Mouse (Mus musculus): ENCODE data around the gene Grtp1. TPM values are rescaled to one million over a fixed set of nuclear protein-coding genes. Genes with fewer than 3 reads are reported as not detected.
A peak's percentile ranks its signal among the peaks of the same experiment; 100 is the strongest.

Grtp1 gene
- polyA plus RNA-seq, 1 experiment from 2014 or later = 15.3 TPM

DNA sequence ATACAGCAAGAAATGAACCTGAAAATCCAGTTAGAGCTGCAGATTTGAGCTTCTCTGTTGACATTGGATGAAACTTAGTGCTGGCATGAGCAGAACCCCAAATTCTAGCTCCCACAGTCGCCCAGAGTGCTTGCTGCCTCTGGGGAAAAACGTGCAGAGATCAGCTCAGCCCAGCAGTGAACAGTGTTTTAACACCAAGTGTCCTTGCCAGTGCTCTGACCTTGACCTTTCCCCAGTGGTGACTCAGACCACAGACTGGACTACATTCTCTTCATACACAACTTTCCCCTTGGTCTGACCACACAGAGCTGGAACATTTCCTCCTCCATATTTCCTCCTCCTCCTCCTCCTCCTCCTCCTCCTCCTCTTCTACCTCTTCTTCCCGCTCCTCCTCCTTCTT is 1.6 kb upstream of the Grtp1 start:
- no peaks in the 10 kb centered on the region for H3K36me3 ChIP-seq (replicated peaks)
- H3K4me1 ChIP-seq = peaks cover 21% of the 10 kb centered on the region
- H3K27me3 ChIP-seq (replicated peaks; ENCODE audit: low read depth, poor library complexity, severe bottlenecking) = peaks cover 65% of the 10 kb centered on the region
- H3K27ac ChIP-seq (replicated peaks) = no peak overlapping the region
- no peaks in the 10 kb centered on the region for H3K9me3 ChIP-seq
- no peak for DNase-seq (ENCODE audit: low spot score)
- WGBS = 42% methylated on average over 3 of the region's 3 CpGs
- no peak overlapping the region for H3K4me3 ChIP-seq

DNA sequence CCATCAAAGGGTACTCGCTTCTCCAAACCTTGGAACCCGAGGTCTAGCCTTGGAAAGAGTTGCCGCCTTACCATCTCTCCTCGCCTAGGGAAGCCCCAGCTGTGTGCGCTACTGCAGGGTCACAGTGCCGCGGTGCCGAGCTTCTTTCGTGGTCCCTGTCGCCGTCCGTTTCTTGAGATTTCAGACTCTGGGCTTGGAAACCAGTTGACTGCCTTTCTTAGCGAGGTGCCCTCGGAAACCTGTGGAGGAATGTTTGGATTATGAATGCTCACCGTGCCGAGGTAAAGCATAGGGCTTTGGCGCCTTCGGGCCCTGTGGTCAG is 554 bp upstream of the Grtp1 start:
- 2% methylated on average over 18 of the region's 18 CpGs for WGBS

DNA sequence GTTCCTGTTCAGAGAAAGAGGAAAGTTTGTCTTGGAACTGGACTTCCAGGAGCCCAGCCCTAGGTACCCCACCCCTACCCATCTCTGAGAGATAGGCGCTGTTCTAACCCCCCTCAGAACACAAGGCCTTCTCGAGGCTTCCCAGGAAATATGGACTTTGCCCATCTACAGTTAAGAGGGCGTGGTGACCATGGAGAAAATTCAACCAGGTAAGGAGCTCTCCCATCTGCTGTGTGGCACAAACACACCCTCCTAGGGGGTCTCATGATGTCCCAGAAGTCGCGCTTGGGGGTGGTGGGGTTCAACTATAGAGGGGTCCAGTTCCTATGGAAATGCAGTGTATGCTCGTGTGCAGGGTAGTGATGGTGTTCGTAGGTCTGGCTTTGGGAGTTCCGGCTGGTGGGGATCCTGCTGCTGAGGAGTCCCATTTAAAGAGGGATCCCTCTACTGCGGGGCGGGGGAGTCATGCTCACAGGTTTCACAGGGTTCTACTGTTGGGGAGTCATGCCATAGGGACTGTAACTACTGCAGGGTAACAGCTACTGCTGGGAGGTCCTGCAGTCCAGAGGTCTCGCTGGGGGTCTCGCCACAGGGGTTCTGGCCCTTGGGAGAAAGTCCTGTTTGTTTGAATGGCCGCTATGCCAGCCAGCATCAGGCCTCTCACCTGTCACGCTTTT is 897 bp downstream of the Grtp1 start:
- Histone ChIP-seq H3K27me3 (replicated peaks; ENCODE audit: low read depth, poor library complexity, severe bottlenecking) (peaks cover 79% of the 10 kb centered on the region), H3K27ac (replicated peaks) (no peak overlapping the region), H3K4me1 (peaks cover 30% of the 10 kb centered on the region), H3K4me3 (peak overlapping the region; percentile 84), H3K36me3 (replicated peaks) (no peaks in the 10 kb centered on the region), H3K9me3 (no peaks in the 10 kb centered on the region)
- WGBS = 22% methylated on average over 14 of the region's 14 CpGs
- no peak for DNase-seq (ENCODE audit: low spot score)

More for the DNA sequence above, 554 bp upstream of the Grtp1 start:
- H3K27ac ChIP-seq (replicated peaks) = no peak overlapping the region
- H3K9me3 ChIP-seq = no peaks in the 10 kb centered on the region
- H3K4me1 ChIP-seq = peaks cover 26% of the 10 kb centered on the region
- peak; percentile 23 for DNase-seq (ENCODE audit: low spot score)
- peaks cover 70% of the 10 kb centered on the region for H3K27me3 ChIP-seq (replicated peaks; ENCODE audit: low read depth, poor library complexity, severe bottlenecking)
- H3K36me3 ChIP-seq (replicated peaks) = no peaks in the 10 kb centered on the region
- H3K4me3 ChIP-seq = peak overlapping the region; percentile 84

DNA sequence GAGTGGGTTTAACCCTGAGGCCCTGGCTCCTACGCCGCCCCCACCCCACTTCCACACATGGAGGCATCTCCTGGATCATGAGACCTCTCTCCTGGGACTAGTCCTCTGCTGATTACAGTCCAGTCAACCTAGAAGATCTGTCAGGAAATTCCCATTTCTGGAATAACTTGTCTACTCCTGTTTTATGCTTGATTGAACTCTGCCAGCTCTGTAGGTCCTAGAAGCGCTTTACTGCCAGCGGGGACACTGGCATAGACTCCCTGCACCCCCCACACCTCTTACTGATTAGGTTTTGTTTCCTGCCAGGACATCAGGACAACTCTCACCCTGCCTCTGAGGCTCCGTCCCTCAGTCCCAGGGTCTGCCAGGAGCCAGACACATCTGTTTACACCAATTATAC is 2.9 kb downstream of the Grtp1 start:
- no peak for DNase-seq (ENCODE audit: low spot score)
- no peak overlapping the region for H3K27ac ChIP-seq (replicated peaks)
- H3K4me1 ChIP-seq = peaks cover 30% of the 10 kb centered on the region
- H3K4me3 ChIP-seq = no peak overlapping the region
- no peaks in the 10 kb centered on the region for H3K36me3 ChIP-seq (replicated peaks)
- peaks cover 62% of the 10 kb centered on the region for H3K27me3 ChIP-seq (replicated peaks; ENCODE audit: low read depth, poor library complexity, severe bottlenecking)
- no peaks in the 10 kb centered on the region for H3K9me3 ChIP-seq
- WGBS = 85% methylated on average over 5 of the region's 5 CpGs

- peaks cover 15% of the 10 kb centered on the region for H3K4me1 ChIP-seq
- H3K9me3 ChIP-seq = no peaks in the 10 kb centered on the region
- no peaks in the 10 kb centered on the region for H3K36me3 ChIP-seq (replicated peaks)
- no peak overlapping the region for H3K4me3 ChIP-seq
- no peak overlapping the region for H3K27ac ChIP-seq (replicated peaks)
- DNase-seq (ENCODE audit: low spot score) = no peak
- 41% methylated on average over 10 of the region's 10 CpGs for WGBS
- H3K27me3 ChIP-seq (replicated peaks; ENCODE audit: low read depth, poor library complexity, severe bottlenecking) = peaks cover 36% of the 10 kb centered on the region
Measured at GRCm38 (mm10) chr8:13194818-13195217, 5.6 kb downstream of the Grtp1 start.

- Histone ChIP-seq H3K27me3 (replicated peaks; ENCODE audit: low read depth, poor library complexity, severe bottlenecking) (peaks cover 6% of the 10 kb centered on the region; the same call in 1 of the 2 replicates), H3K36me3 (replicated peaks) (no peaks in the 10 kb centered on the region), H3K27ac (replicated peaks) (no peak overlapping the region), H3K9me3 (no peaks in the 10 kb centered on the region), H3K4me1 (0 out of 2 replicates have a peak, but pooled peaks cover 4% of the 10 kb centered on the region), H3K4me3 (no peak overlapping the region)
- WGBS = 90% methylated on average over 8 of the region's 8 CpGs
- DNase-seq (ENCODE audit: low spot score) = no peak
Measured at GRCm38 (mm10) chr8:13190235-13190634, 10.2 kb downstream of the Grtp1 start.

- Histone ChIP-seq H3K4me1 (no peaks in the 10 kb centered on the region), H3K27me3 (replicated peaks; ENCODE audit: low read depth, poor library complexity, severe bottlenecking) (no peaks in the 10 kb centered on the region), H3K27ac (replicated peaks) (no peak overlapping the region), H3K36me3 (replicated peaks) (peaks cover 9% of the 10 kb centered on the region), H3K4me3 (no peak overlapping the region), H3K9me3 (no peaks in the 10 kb centered on the region)
- no peak for DNase-seq (ENCODE audit: low spot score)
- 97% methylated on average over 1 of the region's 1 CpGs for WGBS
Measured at GRCm38 (mm10) chr8:13188857-13189256, 11.6 kb downstream of the Grtp1 start.

GRCm38 (mm10) chr8:13188052-13188555 is 12.3 kb downstream of the Grtp1 start:
- H3K27me3 ChIP-seq (replicated peaks; ENCODE audit: low read depth, poor library complexity, severe bottlenecking) = no peaks in the 10 kb centered on the region
- no peak overlapping the region for H3K4me3 ChIP-seq
- WGBS = 92% methylated on average over 13 of the region's 13 CpGs
- DNase-seq (ENCODE audit: low spot score) = no peak
- H3K27ac ChIP-seq (replicated peaks) = no peak overlapping the region
- no peaks in the 10 kb centered on the region for H3K4me1 ChIP-seq
- no peaks in the 10 kb centered on the region for H3K9me3 ChIP-seq
- H3K36me3 ChIP-seq (replicated peaks) = peaks cover 9% of the 10 kb centered on the region

GRCm38 (mm10) chr8:13187638-13188037 is 12.8 kb downstream of the Grtp1 start:
- Histone ChIP-seq H3K9me3 (no peaks in the 10 kb centered on the region), H3K36me3 (replicated peaks) (peaks cover 10% of the 10 kb centered on the region), H3K27ac (replicated peaks) (no peak overlapping the region), H3K4me3 (no peak overlapping the region), H3K27me3 (replicated peaks; ENCODE audit: low read depth, poor library complexity, severe bottlenecking) (no peaks in the 10 kb centered on the region), H3K4me1 (no peaks in the 10 kb centered on the region)
- DNase-seq (ENCODE audit: low spot score) = no peak
- 73% methylated on average over 7 of the region's 7 CpGs for WGBS

DNA sequence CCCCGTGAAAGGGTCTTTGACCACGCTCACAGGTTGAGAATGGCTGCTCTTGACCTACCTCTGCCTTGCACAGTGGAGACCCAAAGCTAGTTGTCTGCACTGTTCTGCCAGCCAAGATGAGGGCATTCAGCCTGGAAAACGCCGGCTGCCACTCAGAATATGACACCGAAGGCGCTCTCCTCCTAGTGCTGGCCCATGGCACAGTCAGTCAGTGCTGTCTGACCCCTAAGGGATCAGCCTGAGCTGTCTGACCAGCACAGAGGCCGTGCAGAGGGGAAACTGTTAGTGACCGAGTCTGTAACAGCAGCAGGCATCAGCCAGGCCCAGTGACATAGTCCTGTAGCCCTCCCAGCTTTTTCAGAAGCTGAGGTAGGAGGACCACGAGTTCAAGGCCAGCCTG is 13.2 kb downstream of the Grtp1 start:
- H3K36me3 ChIP-seq (replicated peaks) = peaks cover 13% of the 10 kb centered on the region
- no peak for DNase-seq (ENCODE audit: low spot score)
- H3K4me3 ChIP-seq = no peak overlapping the region
- WGBS = 83% methylated on average over 9 of the region's 9 CpGs
- H3K27me3 ChIP-seq (replicated peaks; ENCODE audit: low read depth, poor library complexity, severe bottlenecking) = no peaks in the 10 kb centered on the region
- no peaks in the 10 kb centered on the region for H3K4me1 ChIP-seq
- no peaks in the 10 kb centered on the region for H3K9me3 ChIP-seq
- H3K27ac ChIP-seq (replicated peaks) = no peak overlapping the region

GRCm38 (mm10) chr8:13186819-13187218 is 13.6 kb downstream of the Grtp1 start:
- no peaks in the 10 kb centered on the region for H3K27me3 ChIP-seq (replicated peaks; ENCODE audit: low read depth, poor library complexity, severe bottlenecking)
- H3K4me3 ChIP-seq = no peak overlapping the region
- no peaks in the 10 kb centered on the region for H3K9me3 ChIP-seq
- H3K27ac ChIP-seq (replicated peaks) = no peak overlapping the region
- 87% methylated on average over 8 of the region's 8 CpGs for WGBS
- no peaks in the 10 kb centered on the region for H3K4me1 ChIP-seq
- peaks cover 13% of the 10 kb centered on the region for H3K36me3 ChIP-seq (replicated peaks)
- no peak for DNase-seq (ENCODE audit: low spot score)

- Histone ChIP-seq H3K4me3 (no peak overlapping the region), H3K27ac (replicated peaks) (no peak overlapping the region), H3K36me3 (replicated peaks) (peaks cover 37% of the 10 kb centered on the region), H3K27me3 (replicated peaks; ENCODE audit: low read depth, poor library complexity, severe bottlenecking) (no peaks in the 10 kb centered on the region), H3K4me1 (0 out of 2 replicates have a peak, but pooled peaks cover 4% of the 10 kb centered on the region), H3K9me3 (no peaks in the 10 kb centered on the region)
- 53% methylated on average over 2 of the region's 2 CpGs for WGBS
- DNase-seq (ENCODE audit: low spot score) = no peak
Measured at GRCm38 (mm10) chr8:13181691-13181976, 18.8 kb downstream of the Grtp1 start.

DNA sequence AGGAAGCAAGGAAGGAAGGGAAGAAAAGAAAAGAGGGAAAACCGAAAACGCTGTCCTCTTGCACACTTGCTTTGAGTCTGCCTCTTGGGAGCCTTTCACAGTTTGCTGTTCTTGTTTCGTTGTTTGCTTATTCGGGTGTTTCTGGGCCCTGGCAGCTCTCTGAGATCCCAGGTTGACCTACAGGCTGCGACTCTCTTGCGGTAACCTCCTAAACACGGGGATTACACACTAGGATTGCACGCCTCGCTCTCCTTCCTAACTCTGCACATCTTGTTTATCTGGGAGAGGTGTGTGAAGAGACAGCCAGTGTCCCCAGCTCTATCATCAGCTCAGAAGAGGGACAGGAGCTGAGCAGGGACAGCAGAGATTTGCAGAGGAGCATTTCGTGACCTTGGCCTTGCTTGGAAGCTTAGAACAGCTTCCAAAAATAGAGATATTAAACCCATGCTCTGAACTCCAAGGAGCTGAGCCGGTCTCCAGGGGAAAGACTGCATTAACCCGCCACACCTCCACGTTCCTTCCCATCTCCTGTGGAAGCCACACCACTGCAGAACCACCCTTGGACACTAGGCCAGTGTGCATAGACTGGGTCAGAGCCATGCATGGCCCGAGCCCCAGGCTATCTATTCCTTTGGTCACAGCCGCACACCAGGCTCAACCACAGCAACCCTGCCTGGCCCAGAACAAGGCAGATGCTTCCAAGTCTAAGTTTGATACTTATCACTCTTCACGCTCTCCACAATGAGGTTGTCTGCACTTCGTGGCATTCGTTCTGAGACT is 19.3 kb downstream of the Grtp1 start:
- H3K27me3 ChIP-seq (replicated peaks; ENCODE audit: low read depth, poor library complexity, severe bottlenecking) = no peaks in the 10 kb centered on the region
- H3K9me3 ChIP-seq = no peaks in the 10 kb centered on the region
- DNase-seq (ENCODE audit: low spot score) = no peak
- peaks cover 42% of the 10 kb centered on the region for H3K36me3 ChIP-seq (replicated peaks)
- H3K4me3 ChIP-seq = no peak overlapping the region
- WGBS = 85% methylated on average over 18 of the region's 18 CpGs
- 0 out of 2 replicates have a peak, but pooled peaks cover 4% of the 10 kb centered on the region for H3K4me1 ChIP-seq
- no peak overlapping the region for H3K27ac ChIP-seq (replicated peaks)

Measured in embryonic facial prominence, embryonic 10.5 days (tissue).